Mouse (Mus musculus): ENCODE results near the gene Fam3b. TPM values are rescaled to one million over a fixed set of nuclear protein-coding genes. Genes with fewer than 3 reads are reported as not detected.

Gene Fam3b
- polyA plus RNA-seq, 1 experiment, result not detected

GRCm38 (mm10) chr16:97511495-97511894 is 3.1 kb downstream of the Fam3b start:
- no peak for TF ChIP-seq POLR2A (IDR thresholded peaks at IDR 0.05; ENCODE audit: low read depth, low read length)
- TF ChIP-seq CTCF (IDR thresholded peaks at IDR 0.05; ENCODE audit: extremely low read depth, insufficient read depth, insufficient read length, insufficient replicate concordance), result no peak
- DNase-seq (ENCODE audit: low read depth in 1 of 2, low spot score in 2 of 2), result no peak
- Histone ChIP-seq H3K36me3 (ENCODE audit: control insufficient read depth, insufficient read depth, low read length) (no peaks in the 10 kb centered on the region), H3K4me1 (ENCODE audit: control insufficient read depth, insufficient read depth, insufficient read length) (no peaks in the 10 kb centered on the region), H3K27me3 (ENCODE audit: control insufficient read depth, insufficient read depth, low read length) (no peaks in the 10 kb centered on the region), H3K4me3 (ENCODE audit: extremely low read depth, insufficient read depth, insufficient read length) (no peak overlapping the region), H3K27ac (ENCODE audit: insufficient read depth, low read length) (no peak overlapping the region)

- H3K36me3 ChIP-seq (ENCODE audit: control insufficient read depth, insufficient read depth, low read length), result no peaks in the 10 kb centered on the region
- WGBS, result 25% methylated on average over 5 of the region's 5 CpGs
- H3K4me3 ChIP-seq (ENCODE audit: extremely low read depth, insufficient read depth, insufficient read length), result no peak overlapping the region
- TF ChIP-seq POLR2A (IDR thresholded peaks at IDR 0.05; ENCODE audit: low read depth, low read length) (no peak), CTCF (IDR thresholded peaks at IDR 0.05; ENCODE audit: extremely low read depth, insufficient read depth, insufficient read length, insufficient replicate concordance) (no peak)
- H3K4me1 ChIP-seq (ENCODE audit: control insufficient read depth, insufficient read depth, insufficient read length), result no peaks in the 10 kb centered on the region
- no peak for DNase-seq (ENCODE audit: low read depth in 1 of 2, low spot score in 2 of 2)
- no peak overlapping the region for H3K27ac ChIP-seq (ENCODE audit: insufficient read depth, low read length)
- H3K27me3 ChIP-seq (ENCODE audit: control insufficient read depth, insufficient read depth, low read length), result no peaks in the 10 kb centered on the region
Measured at GRCm38 (mm10) chr16:97510849-97511248, 3.8 kb downstream of the Fam3b start.

GRCm38 (mm10) chr16:97507783-97508182 is 6.8 kb downstream of the Fam3b start:
- no peak overlapping the region for H3K27ac ChIP-seq (ENCODE audit: insufficient read depth, low read length)
- H3K27me3 ChIP-seq (ENCODE audit: control insufficient read depth, insufficient read depth, low read length), result no peaks in the 10 kb centered on the region
- H3K4me3 ChIP-seq (ENCODE audit: extremely low read depth, insufficient read depth, insufficient read length), result no peak overlapping the region
- H3K36me3 ChIP-seq (ENCODE audit: control insufficient read depth, insufficient read depth, low read length), result no peaks in the 10 kb centered on the region
- TF ChIP-seq POLR2A (IDR thresholded peaks at IDR 0.05; ENCODE audit: low read depth, low read length), result no peak
- TF ChIP-seq CTCF (IDR thresholded peaks at IDR 0.05; ENCODE audit: extremely low read depth, insufficient read depth, insufficient read length, insufficient replicate concordance), result no peak
- DNase-seq (ENCODE audit: low read depth in 1 of 2, low spot score in 2 of 2), result no peak
- no peaks in the 10 kb centered on the region for H3K4me1 ChIP-seq (ENCODE audit: control insufficient read depth, insufficient read depth, insufficient read length)

GRCm38 (mm10) chr16:97504793-97505192 is 9.8 kb downstream of the Fam3b start:
- Histone ChIP-seq H3K36me3 (ENCODE audit: control insufficient read depth, insufficient read depth, low read length) (no peaks in the 10 kb centered on the region), H3K27ac (ENCODE audit: insufficient read depth, low read length) (no peak overlapping the region), H3K4me3 (ENCODE audit: extremely low read depth, insufficient read depth, insufficient read length) (no peak overlapping the region), H3K27me3 (ENCODE audit: control insufficient read depth, insufficient read depth, low read length) (no peaks in the 10 kb centered on the region), H3K4me1 (ENCODE audit: control insufficient read depth, insufficient read depth, insufficient read length) (no peaks in the 10 kb centered on the region)
- DNase-seq (ENCODE audit: low read depth in 1 of 2, low spot score in 2 of 2), result no peak
- TF ChIP-seq POLR2A (IDR thresholded peaks at IDR 0.05; ENCODE audit: low read depth, low read length) (no peak), CTCF (IDR thresholded peaks at IDR 0.05; ENCODE audit: extremely low read depth, insufficient read depth, insufficient read length, insufficient replicate concordance) (no peak)
- WGBS, result 91% methylated on average over 3 of the region's 3 CpGs

- DNase-seq (ENCODE audit: low read depth in 1 of 2, low spot score in 2 of 2), result no peak
- Histone ChIP-seq H3K36me3 (ENCODE audit: control insufficient read depth, insufficient read depth, low read length) (no peaks in the 10 kb centered on the region), H3K4me3 (ENCODE audit: extremely low read depth, insufficient read depth, insufficient read length) (no peak overlapping the region), H3K4me1 (ENCODE audit: control insufficient read depth, insufficient read depth, insufficient read length) (no peaks in the 10 kb centered on the region), H3K27ac (ENCODE audit: insufficient read depth, low read length) (no peak overlapping the region), H3K27me3 (ENCODE audit: control insufficient read depth, insufficient read depth, low read length) (no peaks in the 10 kb centered on the region)
- TF ChIP-seq POLR2A (IDR thresholded peaks at IDR 0.05; ENCODE audit: low read depth, low read length) (no peak), CTCF (IDR thresholded peaks at IDR 0.05; ENCODE audit: extremely low read depth, insufficient read depth, insufficient read length, insufficient replicate concordance) (no peak)
- WGBS, result 53% methylated on average over 3 of the region's 3 CpGs
Measured at GRCm38 (mm10) chr16:97503849-97504248, 10.8 kb downstream of the Fam3b start.

- WGBS, result 91% methylated on average over 7 of the region's 7 CpGs
- no peaks in the 10 kb centered on the region for H3K36me3 ChIP-seq (ENCODE audit: control insufficient read depth, insufficient read depth, low read length)
- TF ChIP-seq CTCF (IDR thresholded peaks at IDR 0.05; ENCODE audit: extremely low read depth, insufficient read depth, insufficient read length, insufficient replicate concordance) (no peak), POLR2A (IDR thresholded peaks at IDR 0.05; ENCODE audit: low read depth, low read length) (no peak)
Measured at GRCm38 (mm10) chr16:97500901-97501300, 13.7 kb downstream of the Fam3b start.

GRCm38 (mm10) chr16:97499450-97499849 is 15.2 kb downstream of the Fam3b start:
- WGBS, result 90% methylated on average over 7 of the region's 7 CpGs
- Histone ChIP-seq H3K4me3 (ENCODE audit: extremely low read depth, insufficient read depth, insufficient read length) (no peak overlapping the region), H3K4me1 (ENCODE audit: control insufficient read depth, insufficient read depth, insufficient read length) (no peaks in the 10 kb centered on the region), H3K36me3 (ENCODE audit: control insufficient read depth, insufficient read depth, low read length) (no peaks in the 10 kb centered on the region), H3K27me3 (ENCODE audit: control insufficient read depth, insufficient read depth, low read length) (no peaks in the 10 kb centered on the region), H3K27ac (ENCODE audit: insufficient read depth, low read length) (no peak overlapping the region)
- no peak for DNase-seq (ENCODE audit: low read depth in 1 of 2, low spot score in 2 of 2)
- TF ChIP-seq CTCF (IDR thresholded peaks at IDR 0.05; ENCODE audit: extremely low read depth, insufficient read depth, insufficient read length, insufficient replicate concordance), result no peak
- no peak for TF ChIP-seq POLR2A (IDR thresholded peaks at IDR 0.05; ENCODE audit: low read depth, low read length)

More at GRCm38 (mm10) chr16:97500901-97501300, 13.7 kb downstream of the Fam3b start:
- no peaks in the 10 kb centered on the region for H3K27me3 ChIP-seq (ENCODE audit: control insufficient read depth, insufficient read depth, low read length)
- no peaks in the 10 kb centered on the region for H3K4me1 ChIP-seq (ENCODE audit: control insufficient read depth, insufficient read depth, insufficient read length)
- no peak for DNase-seq (ENCODE audit: low read depth in 1 of 2, low spot score in 2 of 2)
- H3K4me3 ChIP-seq (ENCODE audit: extremely low read depth, insufficient read depth, insufficient read length), result no peak overlapping the region
- no peak overlapping the region for H3K27ac ChIP-seq (ENCODE audit: insufficient read depth, low read length)
